Mouse (Mus musculus): ENCODE measurements around the gene Usp22. TPM values are rescaled to one million over a fixed set of nuclear protein-coding genes. Genes with fewer than 3 reads are reported as not detected.

The Usp22 gene
- polyA plus RNA-seq, 1 experiment from 2014 or later, result 10.0 TPM

GRCm38 (mm10) chr11:61108911-61109361, 65.9 kb downstream of the Usp22 start:
- no peaks in the 10 kb centered on the region for H3K9me3 ChIP-seq (ENCODE audit: low read length)
- peaks cover 16% of the 10 kb centered on the region for H3K4me1 ChIP-seq (ENCODE audit: insufficient read depth)
- H3K9ac ChIP-seq (replicated peaks), result no peak overlapping the region
- H3K4me3 ChIP-seq (ENCODE audit: low read depth, low read length), result no peak overlapping the region
- no peaks in the 10 kb centered on the region for H3K36me3 ChIP-seq (replicated peaks; ENCODE audit: insufficient read depth, low read length)
- H3K4me2 ChIP-seq (ENCODE audit: low read depth, low read length), result peak overlapping the region; percentile 30; the same call in 1 of the 2 replicates
- peak overlapping the region; percentile 69 for H3K27ac ChIP-seq (ENCODE audit: low read depth)
- no peaks in the 10 kb centered on the region for H3K27me3 ChIP-seq (ENCODE audit: insufficient read depth, low read length)
- DNase-seq, result peak; percentile 25
- 50% methylated on average over 12 of the region's 12 CpGs for WGBS (ENCODE audit: insufficient replicate concordance)
- 0 out of 2 replicates have a peak, but pooled peaks have one; percentile 11 for ATAC-seq
- no peak for TF ChIP-seq CTCF (IDR thresholded peaks at IDR 0.05; ENCODE audit: low read depth)
- TF ChIP-seq EP300 (IDR thresholded peaks at IDR 0.05; ENCODE audit: low read depth), result no peak

- no peak for TF ChIP-seq EP300 (IDR thresholded peaks at IDR 0.05; ENCODE audit: low read depth)
- peak; percentile 99 for TF ChIP-seq CTCF (IDR thresholded peaks at IDR 0.05; ENCODE audit: low read depth)
- Histone ChIP-seq H3K9me3 (ENCODE audit: low read length) (no peaks in the 10 kb centered on the region), H3K27me3 (ENCODE audit: insufficient read depth, low read length) (no peaks in the 10 kb centered on the region), H3K4me2 (ENCODE audit: low read depth, low read length) (no peak overlapping the region), H3K27ac (ENCODE audit: low read depth) (no peak overlapping the region), H3K4me1 (ENCODE audit: insufficient read depth) (peaks cover 6% of the 10 kb centered on the region; the same call in 1 of the 2 replicates), H3K9ac (replicated peaks) (no peak overlapping the region), H3K4me3 (ENCODE audit: low read depth, low read length) (no peak overlapping the region), H3K36me3 (replicated peaks; ENCODE audit: insufficient read depth, low read length) (no peaks in the 10 kb centered on the region)
- peak; percentile 90 for DNase-seq
- ATAC-seq, result peak; percentile 91
- 18% methylated on average over 20 of the region's 20 CpGs for WGBS (ENCODE audit: insufficient replicate concordance)
These were observed 70.5 kb downstream of the Usp22 start for GRCm38 (mm10) chr11:61104241-61104901.

GRCm38 (mm10) chr11:61102397-61103339, 72.2 kb downstream of the Usp22 start:
- H3K9ac ChIP-seq (replicated peaks), result no peak overlapping the region
- 0 out of 2 replicates have a peak, but pooled peaks cover 2% of the 10 kb centered on the region for H3K4me1 ChIP-seq (ENCODE audit: insufficient read depth)
- H3K4me2 ChIP-seq (ENCODE audit: low read depth, low read length), result no peak overlapping the region
- 61% methylated on average over 12 of the region's 13 CpGs for WGBS (ENCODE audit: insufficient replicate concordance)
- TF ChIP-seq EP300 (IDR thresholded peaks at IDR 0.05; ENCODE audit: low read depth) (no peak), CTCF (IDR thresholded peaks at IDR 0.05; ENCODE audit: low read depth) (no peak)
- DNase-seq, result no peak
- no peaks in the 10 kb centered on the region for H3K36me3 ChIP-seq (replicated peaks; ENCODE audit: insufficient read depth, low read length)
- 0 out of 2 replicates have a peak, but pooled peaks have one; percentile 14 for ATAC-seq
- H3K27me3 ChIP-seq (ENCODE audit: insufficient read depth, low read length), result no peaks in the 10 kb centered on the region
- H3K9me3 ChIP-seq (ENCODE audit: low read length), result no peaks in the 10 kb centered on the region
- H3K27ac ChIP-seq (ENCODE audit: low read depth), result no peak overlapping the region
- H3K4me3 ChIP-seq (ENCODE audit: low read depth, low read length), result no peak overlapping the region

Other genes starting within 250 kb of the Usp22 start
- gene Map2k3, start 243.0 kb downstream of the Usp22 start, polyA plus RNA-seq (2015; fragmentation: Nextera tagmentation; extraction: Ambion mirVana), result 61.7 and 66.5 TPM in 2 replicates
- gene Kcnj12, start 152.5 kb downstream of the Usp22 start, polyA plus RNA-seq (2015; fragmentation: Nextera tagmentation; extraction: Ambion mirVana), result 0.18 TPM in 1 of 2 replicates, not detected in the other
- gene Tnfrsf13b, start 48.3 kb downstream of the Usp22 start, polyA plus RNA-seq (2015; fragmentation: Nextera tagmentation; extraction: Ambion mirVana), result 8.1 and 9.4 TPM in 2 replicates
- 0.09 and 0.12 TPM in 2 replicates for gene Aldh3a1, start 32.5 kb upstream of the Usp22 start, polyA plus RNA-seq (2015; fragmentation: Nextera tagmentation; extraction: Ambion mirVana)
- gene Aldh3a2, start 92.4 kb upstream of the Usp22 start, polyA plus RNA-seq (2015; fragmentation: Nextera tagmentation; extraction: Ambion mirVana), result 89.8 and 93.3 TPM in 2 replicates
- gene Slc47a2, start 167.8 kb upstream of the Usp22 start, polyA plus RNA-seq (2015; fragmentation: Nextera tagmentation; extraction: Ambion mirVana), result not detected in 2 replicates
- 27.5 and 30.2 TPM in 2 replicates for gene Slc47a1, start 203.3 kb upstream of the Usp22 start, polyA plus RNA-seq (2015; fragmentation: Nextera tagmentation; extraction: Ambion mirVana)